Mouse (Mus musculus): ENCODE results near the gene Gm3404. TPM values are rescaled to one million over a fixed set of nuclear protein-coding genes. Genes with fewer than 3 reads are reported as not detected.
"Not testable (repeated sequence)": the region's sequence is repeated elsewhere in the genome, so short reads cannot be mapped to it uniquely, and the experiment has no call there.

Gm3404 gene
- not detected in 2 replicates for polyA plus RNA-seq (2012; ENCODE audit: insufficient read depth, low replicate concordance)

DNA sequence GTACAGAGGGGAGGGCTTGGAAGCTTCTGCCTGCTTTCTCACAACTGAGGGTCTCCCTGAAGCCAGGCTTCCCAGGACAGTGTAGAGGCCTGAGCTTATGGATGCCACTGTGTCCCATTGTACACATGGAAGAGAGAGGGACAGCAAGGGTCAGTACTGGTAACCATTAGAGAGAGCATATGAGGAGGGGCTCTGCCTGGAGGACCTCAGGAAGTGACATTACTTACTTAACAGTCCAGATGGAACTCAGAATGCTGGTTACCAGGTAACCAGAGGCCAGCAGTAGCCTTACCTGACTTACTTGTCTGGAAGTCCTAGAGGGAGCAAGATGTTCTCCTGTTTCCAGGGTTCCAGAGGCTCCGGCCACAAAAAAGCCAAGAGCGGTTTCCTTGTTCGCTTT lies at the start of gene Gm3404:
TSS of gene Gm3404 (plus strand) at position 301 of the 400 bp plus-strand sequence.
- not testable (repeated sequence) for H3K4me3 ChIP-seq (replicated peaks); H3K36me3 ChIP-seq (replicated peaks; ENCODE audit: low read length); H3K27me3 ChIP-seq (replicated peaks); H3K9me3 ChIP-seq; H3K4me1 ChIP-seq

DNA sequence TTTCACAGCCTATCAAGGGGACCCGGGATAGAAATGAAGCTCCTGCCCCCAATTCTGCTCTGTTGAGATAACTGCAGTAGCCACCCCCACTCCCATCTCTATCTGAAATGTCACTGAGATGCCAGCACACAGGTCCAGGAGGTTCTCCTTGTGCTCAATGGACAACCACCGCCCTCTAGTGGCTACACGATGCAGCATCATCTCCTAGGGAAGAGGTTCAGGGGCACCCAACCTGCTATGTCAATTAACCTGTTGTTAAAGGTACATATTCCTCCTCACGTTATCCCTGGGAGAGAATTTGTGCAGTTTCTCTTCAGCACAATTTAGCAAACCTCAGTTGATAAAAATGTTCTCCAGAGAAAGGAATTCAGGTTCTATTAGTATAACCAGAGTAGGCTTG lies 46.0 kb upstream of the Gm3404 start:
- H3K9me3 ChIP-seq; H3K4me1 ChIP-seq; H3K27me3 ChIP-seq (replicated peaks); H3K4me3 ChIP-seq (replicated peaks); H3K36me3 ChIP-seq (replicated peaks; ENCODE audit: low read length): not testable (repeated sequence)

- not testable (repeated sequence) for H3K27me3 ChIP-seq (replicated peaks); H3K4me1 ChIP-seq
Observed at GRCm38 (mm10) chr5:146481665-146482064, 43.9 kb upstream of the Gm3404 start, which contains the start of gene Gm6408. Gene Gm6408 (plus strand): TSS chr5:146481965.

DNA sequence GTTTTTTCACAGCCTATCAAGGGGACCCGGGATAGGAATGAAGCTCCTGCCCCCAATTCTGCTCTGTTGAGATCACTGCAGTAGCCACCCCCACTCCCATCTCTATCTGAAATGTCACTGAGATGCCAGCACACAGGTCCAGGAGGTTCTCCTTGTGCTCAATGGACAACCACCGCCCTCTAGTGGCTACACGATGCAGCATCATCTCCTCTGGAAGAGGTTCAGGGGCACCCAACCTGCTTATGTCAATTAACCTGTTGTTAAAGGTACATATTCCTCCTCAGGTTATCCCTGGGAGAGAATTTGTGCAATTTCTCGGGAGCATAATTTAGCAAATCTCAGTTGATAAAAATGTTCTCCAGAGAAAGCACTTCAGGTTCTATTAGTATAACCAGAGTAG lies 36.6 kb upstream of the Gm3404 start:
- not testable (repeated sequence) for H3K36me3 ChIP-seq (replicated peaks; ENCODE audit: low read length); H3K4me3 ChIP-seq (replicated peaks); H3K27me3 ChIP-seq (replicated peaks); H3K9me3 ChIP-seq; H3K4me1 ChIP-seq

More at GRCm38 (mm10) chr5:146481665-146482064, 43.9 kb upstream of the Gm3404 start, which contains the start of gene Gm6408:
- H3K4me3 ChIP-seq (replicated peaks); H3K9me3 ChIP-seq; H3K36me3 ChIP-seq (replicated peaks; ENCODE audit: low read length): not testable (repeated sequence)

- not testable (repeated sequence) for H3K27me3 ChIP-seq (replicated peaks); H3K36me3 ChIP-seq (replicated peaks; ENCODE audit: low read length); H3K4me1 ChIP-seq; H3K4me3 ChIP-seq (replicated peaks); H3K9me3 ChIP-seq
Observed at GRCm38 (mm10) chr5:146491063-146491462, 34.5 kb upstream of the Gm3404 start, which contains the start of gene Gm6370. Gene Gm6370 (plus strand): TSS chr5:146491363.

- not testable (repeated sequence) for H3K4me1 ChIP-seq; H3K9me3 ChIP-seq; H3K4me3 ChIP-seq (replicated peaks); H3K27me3 ChIP-seq (replicated peaks); H3K36me3 ChIP-seq (replicated peaks; ENCODE audit: low read length)
Observed at GRCm38 (mm10) chr5:146502099-146502498, 23.5 kb upstream of the Gm3404 start, which contains the start of gene 4930449I24Rik. Gene 4930449I24Rik (plus strand): TSS chr5:146502399.

- H3K4me3 ChIP-seq (replicated peaks); H3K36me3 ChIP-seq (replicated peaks; ENCODE audit: low read length); H3K9me3 ChIP-seq; H3K27me3 ChIP-seq (replicated peaks); H3K4me1 ChIP-seq: not testable (repeated sequence)
Observed at GRCm38 (mm10) chr5:146513823-146514222, 11.8 kb upstream of the Gm3404 start, which contains the start of gene Gm3402. Gene Gm3402 (plus strand): TSS chr5:146514123.

- H3K4me3 ChIP-seq (replicated peaks); H3K9me3 ChIP-seq; H3K27me3 ChIP-seq (replicated peaks); H3K4me1 ChIP-seq; H3K36me3 ChIP-seq (replicated peaks; ENCODE audit: low read length): not testable (repeated sequence)
Observed at GRCm38 (mm10) chr5:146537347-146537746, 11.7 kb downstream of the Gm3404 start, which contains the start of gene Gm3409. Gene Gm3409 (plus strand): TSS chr5:146537647.

- H3K36me3 ChIP-seq (replicated peaks; ENCODE audit: low read length); H3K27me3 ChIP-seq (replicated peaks); H3K4me1 ChIP-seq; H3K9me3 ChIP-seq; H3K4me3 ChIP-seq (replicated peaks): not testable (repeated sequence)
Observed at GRCm38 (mm10) chr5:146555836-146556235, 30.2 kb downstream of the Gm3404 start, which contains the start of gene Gm3415. Gene Gm3415 (plus strand): TSS chr5:146556136.

DNA sequence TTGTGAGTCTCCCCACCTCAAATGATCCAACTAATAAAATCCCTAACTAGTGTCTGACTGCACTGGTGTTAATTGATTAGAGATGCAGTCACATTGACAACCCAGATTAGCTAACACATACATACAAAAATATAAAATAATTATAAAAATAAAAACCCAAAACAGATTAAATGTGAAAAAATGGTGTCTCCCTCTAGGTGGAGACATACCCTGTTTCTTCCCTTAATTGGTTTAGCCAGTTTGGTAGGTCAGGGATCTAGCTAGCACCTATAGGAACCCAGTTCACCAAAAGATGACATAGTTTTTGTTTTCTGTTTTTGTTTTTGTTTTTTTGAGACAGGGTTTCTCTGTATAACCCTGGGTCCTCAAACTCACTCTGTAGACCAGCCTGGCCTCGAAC lies 38.7 kb downstream of the Gm3404 start:
- TF ChIP-seq FLI1 (IDR thresholded peaks at IDR 0.05; ENCODE audit: low read length), result no peak
- no peak for TF ChIP-seq GATA1 (IDR thresholded peaks at IDR 0.05; ENCODE audit: borderline replicate concordance, low read length)
- H3K4me1 ChIP-seq, result no peaks in the 10 kb centered on the region
- no peak overlapping the region for H3K4me3 ChIP-seq (replicated peaks)
- no peaks in the 10 kb centered on the region for H3K36me3 ChIP-seq (replicated peaks; ENCODE audit: low read length)
- H3K27me3 ChIP-seq (replicated peaks), result no peaks in the 10 kb centered on the region
- H3K9me3 ChIP-seq, result peaks cover 2% of the 10 kb centered on the region; the same call in 1 of the 2 replicates

DNA sequence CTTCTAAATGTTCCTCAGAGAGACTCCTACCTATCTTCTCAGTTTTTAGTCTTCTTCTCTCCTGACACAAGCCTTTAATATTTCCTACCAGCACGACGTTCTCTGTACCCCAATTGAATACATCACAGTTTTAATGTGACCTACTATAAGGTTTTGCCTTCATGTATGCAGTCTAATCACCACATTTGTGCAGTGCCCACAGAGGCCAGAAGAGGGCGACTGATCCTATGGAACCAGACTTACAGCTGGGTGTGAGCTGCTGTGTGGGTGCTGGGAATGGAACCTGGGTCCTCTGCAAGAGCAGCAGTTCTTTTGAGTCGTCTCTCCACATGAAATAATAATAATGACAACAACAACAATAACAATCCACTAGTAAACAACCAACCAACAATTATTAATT lies 41.5 kb downstream of the Gm3404 start:
- Histone ChIP-seq H3K4me1 (no peaks in the 10 kb centered on the region), H3K36me3 (replicated peaks; ENCODE audit: low read length) (no peaks in the 10 kb centered on the region), H3K27me3 (replicated peaks) (no peaks in the 10 kb centered on the region), H3K9me3 (peaks cover 2% of the 10 kb centered on the region; the same call in 1 of the 2 replicates), H3K4me3 (replicated peaks) (no peak overlapping the region)
- no peak for TF ChIP-seq GATA1 (IDR thresholded peaks at IDR 0.05; ENCODE audit: borderline replicate concordance, low read length)
- TF ChIP-seq FLI1 (IDR thresholded peaks at IDR 0.05; ENCODE audit: low read length), result no peak

DNA sequence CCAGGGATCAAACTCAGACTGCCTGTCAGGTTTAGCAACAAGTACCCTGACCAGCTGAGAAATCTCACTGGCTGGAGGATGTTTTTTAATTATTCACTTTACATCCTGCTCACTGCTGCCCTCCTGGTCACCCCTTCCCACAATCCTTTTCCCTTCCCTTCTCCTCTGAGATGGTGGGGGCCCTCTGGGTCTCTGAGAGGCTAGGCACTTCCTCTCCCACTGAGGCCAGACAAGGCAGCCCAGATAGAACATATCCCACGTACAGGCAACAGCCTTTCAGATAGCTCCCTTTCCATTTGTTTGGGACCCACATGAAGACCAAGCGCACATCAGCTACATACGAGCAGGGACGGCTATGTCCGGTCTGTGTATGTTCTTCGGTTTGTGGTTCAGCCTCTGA lies 44.6 kb downstream of the Gm3404 start:
- H3K4me1 ChIP-seq; H3K27me3 ChIP-seq (replicated peaks); H3K36me3 ChIP-seq (replicated peaks; ENCODE audit: low read length); H3K9me3 ChIP-seq; H3K4me3 ChIP-seq (replicated peaks): not testable (repeated sequence)

DNA sequence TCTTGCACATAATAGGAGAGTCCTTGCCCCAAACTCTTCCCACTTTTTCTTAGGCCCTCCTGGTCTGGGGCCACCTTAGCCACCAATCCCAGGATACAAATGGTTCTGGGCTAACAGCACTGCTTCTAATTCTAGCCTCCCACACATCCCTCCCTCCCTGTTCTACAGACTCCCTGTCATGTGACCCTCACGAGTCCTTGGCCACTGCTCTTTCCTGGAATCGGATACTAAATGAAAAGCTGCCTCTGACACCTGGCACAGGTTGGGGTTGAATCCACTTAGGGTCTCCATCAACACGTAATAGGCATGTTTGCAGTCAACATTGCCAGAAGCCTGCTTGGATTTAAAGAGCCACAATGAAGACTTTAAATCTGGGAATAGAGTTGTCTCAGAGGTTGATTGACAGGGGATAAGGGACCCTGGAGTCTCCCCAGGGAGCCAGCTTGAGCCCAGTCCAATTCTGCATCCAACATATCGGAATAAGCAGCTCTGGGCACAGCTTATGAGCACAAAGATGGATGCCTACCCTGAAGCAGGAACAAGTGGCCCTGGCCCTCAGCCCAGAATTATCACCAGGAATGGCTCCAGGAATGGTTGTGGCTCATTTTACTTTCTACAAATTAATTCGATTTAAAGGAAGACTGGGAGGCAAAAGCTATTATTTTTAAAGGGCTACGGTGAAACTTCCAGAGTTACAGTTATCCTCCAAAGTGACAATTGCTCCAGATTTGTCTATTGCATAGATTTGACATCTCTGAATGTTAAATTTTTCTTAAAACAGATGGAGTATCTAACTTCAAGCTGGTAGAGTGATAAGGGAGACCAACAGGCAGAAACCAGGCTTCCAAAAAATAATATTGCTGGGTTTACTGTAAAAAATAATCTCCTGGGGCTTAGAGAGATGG lies 46.5 kb downstream of the Gm3404 start:
- not testable (repeated sequence) for H3K36me3 ChIP-seq (replicated peaks; ENCODE audit: low read length); H3K4me3 ChIP-seq (replicated peaks); H3K27me3 ChIP-seq (replicated peaks); H3K4me1 ChIP-seq; H3K9me3 ChIP-seq

DNA sequence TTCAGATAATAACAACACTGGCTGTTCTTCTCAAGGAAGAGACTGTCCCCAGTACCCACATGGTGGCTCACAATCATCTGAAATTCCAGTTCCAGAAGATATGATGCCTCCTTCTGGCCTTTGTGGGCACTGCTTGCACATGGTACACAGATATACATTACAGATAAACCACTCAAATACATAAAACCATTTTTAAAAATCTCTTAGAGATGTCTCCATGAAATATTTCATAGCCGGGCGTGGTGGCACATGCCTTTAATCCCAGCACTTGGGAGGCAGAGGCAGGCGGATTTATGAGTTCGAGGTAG lies 47.1 kb downstream of the Gm3404 start:
- H3K4me1 ChIP-seq; H3K27me3 ChIP-seq (replicated peaks); H3K4me3 ChIP-seq (replicated peaks); H3K36me3 ChIP-seq (replicated peaks; ENCODE audit: low read length); H3K9me3 ChIP-seq: not testable (repeated sequence)

All from megakaryocyte, embryonic 14.5 days (primary cell).